Mouse (Mus musculus) megakaryocyte, adult 5-6 weeks (primary cell): ENCODE results near the gene Grik1. TPM values are rescaled to one million over a fixed set of nuclear protein-coding genes. Genes with fewer than 3 reads are reported as not detected.
A peak's percentile ranks its signal among the peaks of the same experiment; 100 is the strongest.

Source experiments
- ATAC-seq: 2 replicates; pipeline ENCODE4 v1.8.0; 2016; ENCODE audit warnings: mild to moderate bottlenecking, inconsistent platforms; ENCODE audit not compliant: poor library complexity, severe bottlenecking
- total RNA-seq, 2 experiments: library from RNA; stranded (forward) in 1 of 2; stranded (reverse) in 1 of 2; fragments of 153-499, 151-499 nt in 1 of 2; fragments of 221-1000, 200-1000 nt in 1 of 2; gene quantifications; 2 replicates each; pipeline versions ENCODE4 v1.2.3 to v1.2.4; 2015 to 2017

Grik1 gene
- total RNA-seq (2015), result not detected in 2 replicates
- total RNA-seq (2017), result not detected in 2 replicates

GRCm38 (mm10) chr16:88290132-88290772 lies at the start of gene Grik1:
Gene Grik1 (minus strand): TSS chr16:88290265.
- ATAC-seq, result no peak

- ATAC-seq, result no peak
Observed at GRCm38 (mm10) chr16:88294209-88294608, 4.1 kb upstream of the Grik1 start.

DNA sequence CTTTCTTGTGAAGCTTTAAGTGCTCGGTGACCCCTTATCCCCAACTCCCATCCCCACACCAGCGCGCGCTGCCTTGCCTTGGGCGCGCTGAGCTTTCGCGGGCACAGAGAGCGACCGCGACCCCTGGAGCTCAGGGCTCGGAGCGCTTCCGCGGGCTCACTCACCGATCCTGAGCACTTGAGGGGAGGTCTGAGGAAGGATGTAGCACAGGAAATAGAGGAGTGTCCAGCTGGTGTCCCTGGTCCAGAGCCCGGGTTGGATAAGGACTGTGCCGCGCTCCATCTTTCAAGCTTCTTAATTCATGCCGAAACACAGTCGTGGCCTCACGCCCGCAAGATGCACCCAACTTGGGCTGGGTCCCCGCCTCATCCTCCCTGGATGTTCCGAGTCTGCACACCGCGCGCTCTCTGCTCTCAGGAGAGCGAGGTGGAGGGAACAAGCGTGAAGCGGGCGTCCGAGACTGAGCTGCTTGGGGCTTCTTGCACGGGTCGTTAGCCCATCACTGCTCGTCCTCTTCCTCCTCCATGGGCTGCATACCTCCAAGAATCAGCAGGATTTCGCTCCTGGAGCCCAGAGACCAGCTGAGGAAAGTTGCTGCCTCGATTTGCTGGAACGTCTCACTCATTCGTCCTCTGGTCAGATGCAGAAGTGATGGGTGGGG lies 514 bp downstream of the Grik1 start:
- no peak for ATAC-seq

DNA sequence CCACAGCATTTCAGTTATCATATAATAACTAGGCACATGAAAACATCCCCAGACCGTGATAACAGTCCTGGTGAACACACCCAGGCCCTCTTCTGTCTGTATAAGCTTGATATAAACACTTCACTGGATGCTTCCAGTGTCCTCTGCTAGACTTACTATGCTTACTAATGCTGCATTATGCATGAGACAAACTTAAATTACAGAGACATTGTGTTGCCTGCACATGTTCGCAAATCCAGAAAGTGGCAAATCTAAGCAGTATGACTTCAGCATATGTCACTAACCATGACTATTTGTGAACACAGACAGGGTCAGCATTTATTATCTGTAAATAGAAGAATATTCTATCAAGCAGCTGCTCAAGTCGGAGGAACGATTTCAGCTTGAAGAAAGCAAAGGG lies 31.7 kb downstream of the Grik1 start:
- no peak for ATAC-seq

DNA sequence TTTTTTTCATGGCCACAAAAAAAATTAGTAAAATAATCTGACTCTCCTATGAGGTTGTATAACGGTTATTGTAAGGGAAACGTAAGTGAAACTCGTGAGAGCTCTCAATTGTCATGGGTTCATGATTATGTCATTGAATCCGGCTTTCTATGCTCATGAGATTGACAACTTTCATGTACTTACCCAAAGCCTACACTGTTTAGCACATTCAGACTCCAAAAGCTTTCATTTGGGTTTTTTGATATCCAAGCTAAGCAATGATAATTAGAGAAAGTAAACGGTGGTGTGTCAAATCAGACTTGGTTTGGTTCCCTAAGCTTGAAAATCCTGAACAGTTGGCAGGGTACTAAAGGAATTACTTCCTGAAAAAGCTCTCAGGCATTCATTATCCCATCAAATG lies 33.0 kb downstream of the Grik1 start:
- no peak for ATAC-seq

- ATAC-seq, result no peak
Observed at GRCm38 (mm10) chr16:88256101-88256500, 34.0 kb downstream of the Grik1 start.

DNA sequence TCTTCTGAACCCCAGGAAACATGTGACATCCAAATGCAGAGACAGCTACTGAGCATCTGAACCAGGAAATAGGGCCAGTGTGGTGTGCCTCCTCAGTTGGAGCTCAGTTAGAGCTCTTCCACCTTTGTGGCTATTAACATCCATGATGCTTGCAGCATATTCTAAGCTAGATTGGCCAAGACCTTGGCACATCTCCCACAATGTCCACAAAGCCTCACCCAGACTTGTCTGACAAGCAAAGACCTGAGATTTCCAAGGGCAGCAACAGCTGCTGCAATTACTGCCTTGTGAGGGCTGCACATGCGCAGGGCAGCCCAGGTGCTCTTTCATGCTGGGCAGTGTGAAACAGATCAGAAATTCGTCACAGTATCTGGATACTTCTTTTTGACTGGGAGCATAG lies 37.4 kb downstream of the Grik1 start:
- no peak for ATAC-seq

DNA sequence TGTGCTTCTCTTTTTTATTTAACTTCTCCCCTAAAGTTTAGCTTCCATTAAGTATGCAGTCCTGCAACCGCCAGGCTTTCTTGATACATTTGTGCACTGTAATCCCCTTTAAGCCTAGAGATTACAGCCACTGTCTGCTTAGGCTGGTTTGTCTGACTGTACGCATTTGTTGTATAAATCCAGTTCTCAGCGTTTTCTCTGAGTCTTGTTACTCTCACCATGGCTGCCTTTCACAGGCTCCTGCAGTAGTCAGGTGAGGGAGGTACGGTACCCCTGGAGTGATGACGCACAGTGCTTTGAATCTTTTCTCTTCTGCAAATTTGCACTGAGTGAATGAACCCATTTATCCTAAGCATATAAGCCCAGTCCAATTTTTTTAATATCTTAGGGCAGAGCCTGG lies 39.0 kb downstream of the Grik1 start:
- ATAC-seq, result no peak

- ATAC-seq, result no peak
Observed at GRCm38 (mm10) chr16:88249825-88250224, 40.2 kb downstream of the Grik1 start.

DNA sequence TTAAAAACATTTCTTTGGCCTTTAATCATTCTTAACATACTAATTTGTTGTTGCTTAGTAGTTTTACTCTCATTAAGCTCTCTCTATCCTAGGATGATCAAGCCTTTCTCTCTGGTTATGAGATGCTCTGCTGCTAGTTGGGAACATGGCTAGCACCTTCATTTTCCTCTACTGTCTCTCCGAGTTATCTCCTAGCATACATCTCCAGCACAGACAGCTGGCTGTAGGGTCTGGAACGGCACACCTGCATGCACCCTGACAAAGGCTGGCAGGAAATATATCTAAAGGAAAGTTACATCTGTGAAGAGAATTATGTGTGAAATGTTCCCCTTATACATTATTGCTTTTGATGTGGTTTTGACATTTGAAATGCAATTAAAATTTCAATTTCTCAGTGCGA lies 42.5 kb downstream of the Grik1 start:
- ATAC-seq, result no peak

DNA sequence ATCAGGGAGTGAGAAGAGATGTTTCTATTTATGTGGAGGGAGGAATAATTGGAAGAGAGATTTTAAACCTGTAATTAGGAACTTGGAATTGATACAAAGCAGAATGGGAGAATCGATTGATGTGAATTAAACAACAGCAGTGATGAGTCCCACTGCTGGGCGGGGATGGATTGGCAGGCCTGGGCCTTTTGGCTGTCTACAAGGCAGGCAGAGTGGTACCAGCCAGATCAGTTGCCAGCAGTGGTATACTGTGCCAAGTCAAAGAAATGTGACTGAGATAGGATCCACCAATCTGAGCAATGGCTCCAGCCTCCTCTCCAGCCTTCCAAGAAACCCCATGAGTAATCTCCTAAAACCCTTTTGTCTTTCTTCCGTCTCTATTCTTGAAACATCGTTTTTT lies 45.4 kb downstream of the Grik1 start:
- no peak for ATAC-seq

DNA sequence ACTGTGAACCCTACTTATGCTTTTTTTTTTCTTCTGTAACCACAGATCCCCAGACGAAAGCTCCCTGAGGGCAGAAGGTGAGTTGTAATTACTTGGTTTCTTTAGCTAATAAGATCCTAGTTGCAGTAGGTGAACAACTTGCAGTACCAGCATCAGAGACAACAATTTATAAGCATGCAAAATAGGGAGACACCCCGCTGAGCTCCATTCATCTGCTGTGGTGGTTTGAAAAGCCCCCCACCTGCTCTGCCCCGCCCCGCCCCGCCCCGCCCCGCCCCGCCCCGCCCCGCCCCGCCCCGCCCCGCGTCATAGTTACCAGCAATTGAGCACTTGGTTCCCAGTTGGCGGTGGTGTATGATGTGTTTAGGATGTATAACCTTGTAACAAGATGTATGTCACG lies 64.4 kb downstream of the Grik1 start:
- no peak for ATAC-seq

DNA sequence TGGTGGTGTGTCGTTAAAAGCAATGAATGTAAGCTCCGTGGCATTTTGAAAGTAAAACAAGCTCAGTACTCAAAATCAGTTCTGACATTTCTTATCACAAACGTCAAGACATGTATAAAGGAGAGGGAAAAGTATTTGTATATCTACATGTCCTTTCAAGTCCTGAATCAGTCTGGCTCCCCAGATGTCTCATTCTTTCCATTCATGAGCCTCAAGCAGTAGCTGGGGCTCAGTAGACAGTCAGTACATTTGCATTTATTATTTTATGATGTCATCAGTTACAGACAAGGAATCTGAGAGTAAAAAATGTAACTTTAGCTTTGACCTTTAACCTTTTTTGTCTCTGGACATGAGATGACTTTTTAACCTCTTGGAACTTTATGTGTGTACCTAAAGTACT lies 68.1 kb downstream of the Grik1 start:
- no peak for ATAC-seq

GRCm38 (mm10) chr16:88212531-88212930 lies 77.5 kb downstream of the Grik1 start:
- ATAC-seq, result no peak

- no peak for ATAC-seq
Observed at GRCm38 (mm10) chr16:88211852-88212251, 78.2 kb downstream of the Grik1 start.

DNA sequence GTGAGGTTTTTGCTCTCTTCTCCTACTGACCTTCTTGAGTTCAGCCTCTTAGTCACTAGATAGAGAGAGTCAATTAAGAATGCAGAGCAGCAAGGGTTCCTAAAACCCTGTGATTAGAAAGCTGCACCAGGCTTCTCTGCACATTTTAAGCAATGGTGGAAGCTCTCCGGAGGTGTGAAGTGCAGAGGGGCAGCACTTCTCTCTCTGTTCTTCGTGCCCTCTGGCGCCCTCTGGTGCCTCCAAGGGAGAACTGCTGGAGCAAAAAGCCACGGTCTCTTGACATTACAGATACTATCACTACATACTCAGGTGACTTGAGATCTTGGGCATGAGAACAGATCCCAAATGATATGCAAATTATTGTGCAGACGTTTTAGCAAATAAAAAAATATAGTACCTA lies 85.7 kb downstream of the Grik1 start:
- ATAC-seq, result peak; percentile 79

DNA sequence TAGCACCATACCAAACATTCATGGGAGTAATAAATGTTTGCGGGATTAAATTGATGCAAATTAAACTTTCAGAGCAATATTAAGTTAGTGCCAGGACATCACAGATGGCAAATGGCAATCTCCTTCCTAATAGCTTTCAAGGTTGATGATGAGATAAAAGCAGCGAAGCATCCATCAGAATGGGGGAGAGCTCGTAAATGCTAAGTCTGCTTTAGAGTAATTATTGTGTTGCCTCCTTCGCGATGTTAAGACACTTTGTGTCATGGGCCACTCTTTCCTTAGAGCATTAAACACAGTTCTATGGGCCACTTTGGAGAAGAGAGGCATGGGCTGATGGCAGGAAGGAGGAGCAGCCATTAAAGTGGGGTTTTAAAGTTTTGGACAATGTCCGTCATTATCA lies 86.1 kb downstream of the Grik1 start:
- ATAC-seq, result no peak

DNA sequence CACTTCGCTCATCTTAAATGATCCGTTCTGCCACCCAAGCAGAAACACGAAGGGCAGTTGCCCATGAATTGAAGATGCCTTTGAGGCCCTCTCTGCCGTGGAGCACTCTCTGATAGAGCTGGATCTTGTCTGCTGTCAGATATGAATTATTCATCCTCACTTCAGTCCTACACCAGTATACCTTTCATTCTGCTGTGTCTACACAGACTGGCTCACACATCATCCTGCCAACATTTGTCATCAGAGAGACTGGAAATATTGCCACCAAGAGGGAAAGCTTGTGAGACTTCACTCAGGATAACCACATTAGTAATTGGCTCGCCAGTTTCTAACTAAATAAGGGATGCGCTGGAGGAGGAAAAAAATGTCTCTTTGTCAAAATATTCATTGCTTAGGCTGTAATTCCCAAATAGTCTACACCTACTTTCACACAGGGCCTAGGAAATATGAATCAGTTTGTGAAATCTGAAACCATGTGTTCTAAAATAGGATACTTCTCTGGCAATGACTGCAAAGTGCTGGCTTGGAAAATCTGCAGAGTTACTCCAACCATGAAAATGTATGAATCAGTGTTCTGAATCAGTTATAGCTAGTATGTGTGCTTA lies 102.5 kb downstream of the Grik1 start:
- no peak for ATAC-seq

- ATAC-seq, result no peak
Observed at GRCm38 (mm10) chr16:88178813-88179212, 111.3 kb downstream of the Grik1 start.

- no peak for ATAC-seq
Observed at GRCm38 (mm10) chr16:88177364-88177763, 112.7 kb downstream of the Grik1 start.

GRCm38 (mm10) chr16:88174083-88174721 lies 115.9 kb downstream of the Grik1 start:
- ATAC-seq, result no peak

DNA sequence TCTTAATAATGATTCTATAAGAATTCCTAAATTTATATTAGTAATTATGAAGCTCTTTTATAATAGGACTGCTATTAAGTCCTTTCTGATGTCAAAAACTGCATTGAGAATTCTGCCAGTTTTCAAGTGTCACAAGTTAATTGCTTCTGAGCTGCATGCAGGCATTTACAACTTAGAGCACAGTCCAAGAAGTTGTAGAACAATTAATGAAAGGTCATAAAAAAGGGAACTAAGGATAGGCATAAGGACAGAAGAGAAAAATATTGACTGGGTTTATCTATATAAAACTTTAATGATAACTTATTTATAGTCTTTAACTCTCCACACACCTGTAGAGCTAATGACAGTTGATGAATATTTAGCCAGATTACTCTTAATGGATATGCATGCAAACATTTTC lies 123.5 kb downstream of the Grik1 start:
- ATAC-seq, result no peak
